Mouse (Mus musculus) olfactory bulb, adult 2 months (tissue): ENCODE measurements at regions not wholly inside any gene's neighbourhood (a gene's known extent, or its start where the extent isn't known, plus 50 kb on each side); places are given as distances from the start of the nearest gene placed in this dataset.

Source experiments
- H3K27ac ChIP-seq: fragments of 200-500 bp; 2 replicates; pipeline ENCODE4 v1.5.1; 2012; ENCODE audit warnings: low read depth, low read length; ENCODE audit not compliant: insufficient read depth
- H3K4me1 ChIP-seq: fragments of 200-500 bp; 2 replicates; pipeline ENCODE4 v1.6.1; 2012; ENCODE audit warnings: low read length; ENCODE audit not compliant: control insufficient read depth, insufficient read depth
- H3K4me3 ChIP-seq: fragments of 200-500 bp; 2 replicates; pipeline ENCODE4 v1.5.1; 2012; ENCODE audit warnings: mild to moderate bottlenecking, low read depth, low read length, moderate library complexity; ENCODE audit not compliant: insufficient read depth
- CTCF ChIP-seq: fragments of 200-500 bp; IDR thresholded peaks from 2 replicates; pipeline ENCODE4 v1.5.1; 2012; ENCODE audit warnings: low read depth, mild to moderate bottlenecking, low read length, moderate library complexity; ENCODE audit not compliant: insufficient read depth
- POLR2A ChIP-seq: fragments of 200-500 bp; IDR thresholded peaks from 2 replicates; pipeline ENCODE4 v1.6.1; 2012; ENCODE audit warnings: mild to moderate bottlenecking, low read depth, low read length, moderate library complexity; ENCODE audit not compliant: insufficient read depth
- WGBS: fragments of 180-500 bp; shearing (Covaris S2); methylation state at CpG from one replicate; pipeline ENCODE4 v1.1.7; 2018; 5-methylcytosine and 5-hydroxymethylcytosine counted together

GRCm38 (mm10) chr16:67844481-67844880 is 223.8 kb upstream of the Cadm2 start:
- Histone ChIP-seq H3K4me3 (no peak overlapping the region), H3K4me1 (no peaks in the 10 kb centered on the region), H3K27ac (no peak overlapping the region)
- no peak for TF ChIP-seq CTCF
- no peak for TF ChIP-seq POLR2A
- 58% methylated on average over 5 of the region's 5 CpGs for WGBS

GRCm38 (mm10) chr16:67797236-67797635 is 176.5 kb upstream of the Cadm2 start:
- H3K4me1 ChIP-seq = no peaks in the 10 kb centered on the region
- no peak for TF ChIP-seq POLR2A
- no peak for TF ChIP-seq CTCF
- no peak overlapping the region for H3K4me3 ChIP-seq
- H3K27ac ChIP-seq = no peak overlapping the region

- no peak overlapping the region for H3K27ac ChIP-seq
- 55% methylated on average over 3 of the region's 3 CpGs for WGBS
- TF ChIP-seq CTCF = no peak
- TF ChIP-seq POLR2A = no peak
- H3K4me3 ChIP-seq = no peak overlapping the region
- no peaks in the 10 kb centered on the region for H3K4me1 ChIP-seq
Measured at GRCm38 (mm10) chr16:67776091-67776490, 155.4 kb upstream of the Cadm2 start.

DNA sequence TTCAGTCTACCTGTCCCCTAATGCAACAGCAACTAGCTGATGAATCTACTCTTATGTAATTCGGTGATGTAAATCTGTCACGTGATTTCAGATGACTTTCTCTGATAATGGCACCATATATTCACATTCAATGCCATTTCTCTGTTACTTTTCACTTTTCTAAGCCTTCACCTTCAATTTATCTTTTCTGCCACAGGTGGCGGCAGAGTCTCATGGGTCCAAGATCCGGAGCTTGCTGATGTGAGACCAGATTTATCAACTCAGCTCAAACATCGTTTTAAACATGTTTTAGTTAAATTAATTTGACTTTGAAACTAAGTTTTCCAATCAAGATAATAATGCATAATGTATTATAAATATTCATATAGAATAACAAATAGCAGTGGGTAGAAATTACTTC is 148.4 kb upstream of the Cadm2 start:
- H3K4me1 ChIP-seq = no peaks in the 10 kb centered on the region
- TF ChIP-seq POLR2A = no peak
- no peak for TF ChIP-seq CTCF
- no peak overlapping the region for H3K27ac ChIP-seq
- WGBS = 40% methylated on average over 5 of the region's 5 CpGs
- H3K4me3 ChIP-seq = no peak overlapping the region

- Histone ChIP-seq H3K27ac (no peak overlapping the region), H3K4me1 (no peaks in the 10 kb centered on the region), H3K4me3 (no peak overlapping the region)
- WGBS = 96% methylated on average over 2 of the region's 2 CpGs
- no peak for TF ChIP-seq CTCF
- TF ChIP-seq POLR2A = no peak
Measured at GRCm38 (mm10) chr16:67735398-67735797, 114.7 kb upstream of the Cadm2 start.

DNA sequence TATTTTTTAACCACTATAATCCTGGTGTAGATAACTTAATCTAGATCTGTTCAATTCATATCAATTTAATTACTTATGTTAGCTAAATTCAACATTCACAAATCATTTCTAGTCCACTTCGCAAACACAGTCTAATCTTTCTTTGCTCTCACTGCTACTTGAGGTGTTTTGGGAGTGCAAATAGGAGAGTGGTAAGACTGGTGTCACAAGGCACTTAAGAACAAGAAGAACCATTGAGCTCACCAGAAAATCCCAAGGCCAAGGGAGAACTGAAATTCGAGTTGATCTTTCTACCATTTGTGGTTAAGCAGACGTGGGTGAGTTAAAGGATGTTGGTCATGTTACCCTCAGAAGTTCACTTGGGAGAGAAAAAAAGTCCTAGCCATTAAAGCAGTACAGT is 77.9 kb upstream of the Cadm2 start:
- Histone ChIP-seq H3K27ac (no peak overlapping the region), H3K4me1 (no peaks in the 10 kb centered on the region), H3K4me3 (no peak overlapping the region)
- TF ChIP-seq CTCF (no peak), POLR2A (no peak)
- WGBS = 77% methylated on average over 3 of the region's 3 CpGs
